Mouse (Mus musculus) spleen, adult 2 months (tissue): ENCODE data around the gene Zbtb26.

Experiments
- CTCF ChIP-seq: fragments of 200-500 bp; IDR thresholded peaks from 2 replicates; pipeline ENCODE4 v1.5.1; 2011; ENCODE audit warnings: mild to moderate bottlenecking, inconsistent platforms; ENCODE audit not compliant: insufficient read depth, insufficient read length, insufficient replicate concordance; ENCODE audit errors: extremely low read depth
- POLR2A ChIP-seq: fragments of 200-500 bp; IDR thresholded peaks from 2 replicates; pipeline ENCODE4 v1.6.1; 2011; ENCODE audit warnings: low read depth, low read length, inconsistent platforms

- TF ChIP-seq CTCF (no peak), POLR2A (no peak)
These were observed 46.0 kb upstream of the Zbtb26 start for GRCm38 (mm10) chr2:37488956-37489355.
